Mouse (Mus musculus): ENCODE measurements around the gene Map3k19. TPM values are rescaled to one million over a fixed set of nuclear protein-coding genes. Genes with fewer than 3 reads are reported as not detected.
A peak's percentile ranks its signal among the peaks of the same experiment; 100 is the strongest.

Map3k19 gene
- total RNA-seq, 4 experiments from 2014 or later: 5.5 to 10.1 (median 8.4) TPM

DNA sequence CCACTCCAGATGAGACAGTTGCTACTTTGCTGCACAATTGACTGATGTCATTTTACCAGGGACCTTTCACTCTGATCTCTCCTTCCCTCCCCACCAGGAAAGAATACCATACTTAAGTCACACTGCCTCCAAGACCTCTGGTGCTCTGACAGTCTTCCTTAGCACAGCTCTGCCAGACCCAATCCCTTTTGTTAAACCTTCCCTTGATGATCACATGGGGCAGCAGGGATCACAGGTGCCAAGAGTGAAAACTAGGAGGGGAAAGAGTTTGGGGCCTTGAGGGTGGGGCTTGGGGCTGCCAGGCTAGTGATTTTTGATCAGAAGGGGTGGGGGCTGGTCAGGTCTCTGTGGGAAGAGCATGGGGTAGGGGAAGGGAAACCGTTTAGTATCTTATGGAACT lies 58.1 kb downstream of the Map3k19 start:
- DNase-seq (ENCODE audit: low spot score in 2 of 2): no peak

DNA sequence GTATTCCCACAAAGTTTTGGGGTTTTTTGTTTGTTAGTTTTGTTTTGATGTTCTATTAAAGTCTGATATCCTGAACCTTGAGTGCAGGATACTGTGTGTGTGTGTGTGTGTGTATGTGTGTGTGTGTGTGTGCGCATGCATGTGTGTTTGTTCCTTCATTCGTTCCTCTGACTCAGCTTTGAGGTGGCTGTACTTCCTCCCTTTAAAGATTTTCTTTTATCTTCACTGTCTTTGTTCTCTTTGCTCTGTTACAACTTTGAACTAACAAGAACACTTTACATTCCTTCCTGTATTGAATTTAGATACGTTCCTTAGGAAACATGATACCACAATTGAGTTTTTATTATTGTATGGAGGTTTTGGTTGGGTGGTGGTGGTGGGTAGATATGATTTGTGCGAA lies 58.5 kb downstream of the Map3k19 start:
- no peak for DNase-seq (ENCODE audit: low spot score in 2 of 2)

DNA sequence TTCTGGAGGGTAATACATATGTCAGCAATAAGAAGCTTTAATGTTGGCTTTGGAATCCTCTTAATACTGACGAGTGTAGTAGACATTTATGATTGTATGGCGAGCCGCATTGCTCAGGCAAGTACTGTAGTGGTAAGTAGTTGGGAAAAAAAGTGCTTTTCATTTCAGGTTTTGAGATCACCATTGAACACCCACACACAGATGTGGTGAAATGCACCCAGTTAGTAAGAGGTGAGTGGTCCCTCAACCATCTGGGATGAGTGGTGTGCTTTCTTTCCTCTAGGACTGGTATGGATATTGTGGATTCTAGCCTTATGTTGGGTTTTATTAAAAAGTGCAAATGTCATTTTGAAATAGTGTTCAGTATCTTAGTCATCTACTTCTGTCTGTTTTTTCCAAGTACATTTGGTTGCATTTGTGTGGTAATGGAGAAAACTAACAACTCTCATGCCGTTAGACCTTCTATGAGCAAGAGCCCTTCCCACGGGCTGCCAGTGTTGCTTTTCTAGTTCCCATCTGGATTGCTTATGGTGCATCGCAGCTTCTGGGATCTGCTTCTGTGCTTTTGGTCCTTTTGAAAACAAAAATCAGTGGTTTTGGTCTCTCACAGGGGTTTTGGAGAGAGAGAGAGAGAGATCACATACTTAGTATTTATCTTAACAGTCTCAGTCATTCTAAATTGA lies 59.6 kb downstream of the Map3k19 start:
- no peak for DNase-seq (ENCODE audit: low spot score in 2 of 2)

DNA sequence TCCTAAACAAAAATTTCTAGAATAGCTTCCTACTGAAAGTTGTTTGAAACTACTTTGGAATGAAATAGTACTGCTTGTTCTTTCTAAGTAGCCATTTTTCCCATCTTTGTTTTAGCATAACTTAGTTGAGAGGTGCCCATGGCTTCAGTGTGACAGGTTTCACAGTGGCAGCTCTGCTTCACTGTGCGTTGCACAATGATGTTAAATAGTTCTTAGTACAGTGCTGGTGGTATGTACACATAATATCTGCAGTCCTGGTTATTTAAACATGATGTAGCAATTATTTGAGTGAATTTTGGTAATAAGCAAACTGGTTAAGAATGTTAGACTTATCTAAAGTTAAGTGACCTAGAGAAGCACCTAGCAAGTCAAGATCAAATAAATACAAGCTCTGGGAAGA lies 61.4 kb downstream of the Map3k19 start:
- DNase-seq (ENCODE audit: low spot score in 2 of 2): no peak

DNA sequence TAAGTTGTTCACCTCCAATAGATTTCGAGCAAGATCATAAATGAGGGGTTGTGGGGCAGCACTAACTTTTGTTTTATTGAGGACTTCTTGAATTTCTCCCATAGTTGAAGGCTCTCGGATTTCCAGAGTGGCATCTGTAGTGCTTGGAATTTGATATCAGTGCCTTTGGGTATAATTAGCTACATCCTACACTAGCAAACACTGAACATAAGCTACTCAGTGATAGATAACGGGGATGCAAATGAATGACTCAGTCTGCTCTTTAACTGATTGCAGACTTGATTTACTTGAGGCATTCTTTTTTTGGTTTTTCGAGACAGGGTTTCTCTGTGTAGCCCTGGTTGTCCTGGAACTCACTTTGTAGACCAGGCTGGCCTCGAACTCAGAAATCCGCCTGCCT lies 65.9 kb downstream of the Map3k19 start:
- no peak for DNase-seq (ENCODE audit: low spot score in 2 of 2)

DNA sequence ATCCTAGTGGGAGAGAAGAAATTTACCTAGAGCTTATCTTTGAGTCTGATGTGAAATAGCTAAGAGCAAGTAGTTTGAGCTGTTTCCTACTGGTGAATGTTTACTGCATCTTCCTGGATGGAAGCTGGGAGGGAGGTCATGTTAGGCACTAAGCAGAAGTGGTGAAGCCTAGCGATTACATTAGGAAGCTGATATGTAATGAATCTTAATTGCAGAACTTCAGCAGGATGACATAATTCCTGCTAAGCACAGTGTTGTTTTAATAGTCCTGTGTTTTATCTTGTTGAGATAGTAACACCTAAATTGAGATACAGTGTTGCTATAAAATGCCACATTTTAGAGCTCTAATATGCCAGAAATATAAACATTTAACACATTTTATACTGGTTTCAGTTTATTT lies 68.9 kb downstream of the Map3k19 start:
- no peak for DNase-seq (ENCODE audit: low spot score in 2 of 2)

DNA sequence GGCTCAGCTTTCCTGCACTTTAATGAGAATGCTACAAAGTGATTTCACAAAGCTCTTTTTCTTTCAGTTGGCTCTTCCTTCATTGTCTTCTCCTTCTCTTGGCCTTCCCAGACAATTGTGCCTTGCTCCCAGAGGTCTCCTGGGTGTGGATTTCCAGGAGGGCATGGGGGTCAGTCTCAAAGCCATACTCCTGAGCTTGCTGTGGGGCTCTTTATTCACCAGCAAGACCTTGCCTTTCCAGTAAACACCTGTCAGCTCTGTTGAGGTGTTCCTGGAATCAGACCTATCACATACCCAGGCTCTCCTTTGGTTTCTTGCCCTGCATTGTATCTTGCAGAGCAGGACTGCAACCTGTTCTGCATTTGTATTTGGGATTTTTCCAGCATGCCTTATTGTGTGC lies 71.0 kb downstream of the Map3k19 start:
- DNase-seq (ENCODE audit: low spot score in 2 of 2): no peak

GRCm38 (mm10) chr1:127780849-127781248 lies 74.0 kb downstream of the Map3k19 start:
- DNase-seq (ENCODE audit: low spot score in 2 of 2): no peak

DNA sequence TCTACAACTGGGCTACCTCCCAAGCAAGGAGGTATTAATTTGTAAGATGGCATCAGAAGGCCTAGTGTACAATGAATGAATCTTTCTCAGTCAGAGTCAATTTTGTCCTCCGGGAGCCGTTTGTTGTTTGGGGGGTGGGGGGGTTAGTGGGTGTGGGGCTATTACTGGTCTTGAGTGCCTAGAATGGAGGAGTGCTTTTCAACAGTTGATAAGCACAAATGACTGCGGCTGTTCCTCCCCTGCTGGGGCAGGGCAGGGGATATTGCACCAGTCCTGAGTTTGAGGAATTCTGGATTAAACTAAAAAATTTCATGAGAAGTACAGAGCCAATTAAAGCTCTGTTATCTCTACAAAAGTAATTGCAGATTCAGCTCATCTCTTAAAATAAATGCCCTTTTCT lies 74.7 kb downstream of the Map3k19 start:
- no peak for DNase-seq (ENCODE audit: low spot score in 2 of 2)

GRCm38 (mm10) chr1:127778611-127779010 lies 76.2 kb downstream of the Map3k19 start:
- no peak for DNase-seq (ENCODE audit: low spot score in 2 of 2)

- no peak for DNase-seq (ENCODE audit: low spot score in 2 of 2)
These were observed 78.6 kb downstream of the Map3k19 start for GRCm38 (mm10) chr1:127776246-127776645.

- DNase-seq (ENCODE audit: low spot score in 2 of 2): no peak
These were observed 79.6 kb downstream of the Map3k19 start for GRCm38 (mm10) chr1:127775206-127775720.

DNA sequence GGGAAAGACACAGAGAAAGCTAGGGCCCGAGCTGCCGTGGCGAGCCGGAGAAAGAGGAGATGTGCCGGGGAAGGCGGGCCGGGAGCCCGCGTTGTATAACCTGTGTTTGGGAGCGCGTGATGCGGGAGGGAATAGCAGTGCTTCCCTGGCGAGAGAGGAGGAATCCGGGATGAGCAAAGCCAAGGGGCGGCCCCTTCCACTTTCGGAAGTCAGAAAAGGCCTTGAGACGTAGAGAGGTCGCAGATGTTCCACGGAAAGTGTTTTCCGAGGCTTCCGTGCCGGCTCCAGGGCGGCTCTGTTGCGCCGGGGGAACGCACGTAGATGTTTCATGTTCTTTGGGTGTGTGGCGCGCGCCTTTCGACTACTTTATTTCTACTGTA lies 80.3 kb downstream of the Map3k19 start:
- DNase-seq (ENCODE audit: low spot score in 2 of 2): no peak

GRCm38 (mm10) chr1:127773803-127774500 lies 80.9 kb downstream of the Map3k19 start, which contains the start of gene Ccnt2:
Gene Ccnt2 (plus strand): TSS chr1:127774164.
- peak; percentile 99 for DNase-seq (ENCODE audit: low spot score in 2 of 2)

DNA sequence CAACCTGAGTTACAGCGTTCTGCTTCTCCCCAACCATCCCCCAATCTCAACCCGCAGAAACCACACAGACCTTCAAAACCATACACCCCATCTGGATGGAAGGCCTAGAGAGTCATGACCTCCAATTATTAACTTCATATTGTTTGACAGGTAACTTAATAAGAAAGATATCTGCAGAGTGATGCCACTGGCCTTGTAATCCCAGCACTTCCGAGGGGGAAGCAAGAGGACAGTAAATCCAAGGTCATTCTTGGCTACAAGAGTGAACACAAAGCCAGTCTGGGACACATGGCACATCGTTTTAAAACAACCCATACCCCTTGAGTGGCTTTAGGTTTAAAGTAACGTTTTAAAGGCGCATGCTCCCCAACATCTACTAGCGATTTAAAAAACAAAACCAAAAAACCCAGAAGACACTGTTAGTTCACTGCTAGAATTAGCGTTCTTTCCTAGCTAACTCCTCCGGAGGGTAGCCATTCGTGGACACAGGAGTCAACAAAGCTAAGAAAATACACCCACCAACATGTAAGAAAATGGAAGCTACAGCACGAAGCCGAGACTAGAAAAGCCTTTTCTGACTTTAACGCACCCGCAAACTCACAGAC lies 81.5 kb downstream of the Map3k19 start:
- no peak for DNase-seq (ENCODE audit: low spot score in 2 of 2)

- DNase-seq (ENCODE audit: low spot score in 2 of 2): no peak
These were observed 88.1 kb downstream of the Map3k19 start for GRCm38 (mm10) chr1:127766741-127767140.

GRCm38 (mm10) chr1:127765468-127765867 lies 89.4 kb downstream of the Map3k19 start:
- no peak for DNase-seq (ENCODE audit: low spot score in 2 of 2)

Other genes with a start within 250 kb of the Map3k19 start
- 10 to 100 TPM in 1 of 4 experiments, 1 to 10 TPM in 3; 7.5 to 10.8 (median 9.0) TPM for gene Tmem163, start 175.5 kb downstream of the Map3k19 start, total RNA-seq (2022)
- gene Acmsd, start 125.6 kb downstream of the Map3k19 start, total RNA-seq (2022): not detected
- 10 to 100 TPM; 61.7 to 83.7 (median 73.7) TPM for gene Ccnt2, start 80.9 kb downstream of the Map3k19 start, total RNA-seq (2022)
- 10 to 100 TPM; 70.8 to 84.4 (median 78.8) TPM for gene Rab3gap1, start 13.7 kb upstream of the Map3k19 start, total RNA-seq (2022)
- 1 to 10 TPM; 6.4 to 8.0 (median 6.8) TPM for gene Zranb3, start 248.0 kb upstream of the Map3k19 start, total RNA-seq (2022)
- gene R3hdm1, start 248.3 kb upstream of the Map3k19 start, total RNA-seq (2022): 100 to 1,000 TPM; 185 to 286 (median 235) TPM